8 mouse cellular contexts compared by ENCODE assay signal in genomic region chr5:103436039-103436944, GRCm38 (mm10). TPM values are rescaled to one million over a fixed set of nuclear protein-coding genes. Genes with fewer than 3 reads are reported as not detected.
DNase-seq lines count a peak whose midpoint lies in the region; ATAC-seq and TF ChIP-seq lines count a peak whose summit lies in the region.

No protein-coding gene starts in this region.

- H3K4me3 ChIP-seq in embryonic facial prominence, embryonic 14.5 days (ENCODE audit: low read depth, low read length) = 0 out of 2 replicates have a peak overlapping the region, but pooled peaks have one; percentile 13
- peak overlapping the region; percentile 16 for H3K4me3 ChIP-seq in limb, embryonic 15.5 days
- H3K4me3 ChIP-seq in midbrain, embryonic 16.5 days (ENCODE audit: low read depth, low read length) = no peak overlapping the region
- H3K4me3 ChIP-seq in thymus, adult 2 months (ENCODE audit: control insufficient read depth, insufficient read depth, low read length) = no peak overlapping the region

- intact Hi-C loops in heart, postnatal 14 days (cut with DNase I) = no loop called here

- H3K4me2 ChIP-seq in embryonic facial prominence, embryonic 14.5 days (ENCODE audit: low read depth, low read length) = peak overlapping the region; percentile 44
- H3K4me2 ChIP-seq in limb, embryonic 15.5 days = peak overlapping the region; percentile 40
- H3K4me2 ChIP-seq in midbrain, embryonic 16.5 days (ENCODE audit: low read length) = peak overlapping the region; percentile 38

- ATAC-seq in embryonic facial prominence, embryonic 14.5 days (ENCODE audit: low read depth) = peak; percentile 37; the same call in 1 of the 2 replicates
- no peak for ATAC-seq in limb, embryonic 15.5 days (ENCODE audit: insufficient number of reproducible peaks, low FRiP score, low TSS enrichment, low read depth)
- no peak for ATAC-seq in midbrain, embryonic 16.5 days

- DNase-seq in ZHBTc4 (ENCODE audit: low read depth, low spot score) = peak; percentile 55
- no peak for DNase-seq in embryonic facial prominence, embryonic 14.5 days (ENCODE audit: low spot score)
- DNase-seq in heart, postnatal 14 days = peak; percentile 30 to 52
- no peak for DNase-seq in left cerebral cortex, adult 9 months (ENCODE audit: low spot score in 2 of 2)
- no peak for DNase-seq in thymus, adult 2 months
- DNase-seq in cerebellum, postnatal 36 days = no peak

- H3K27ac ChIP-seq in embryonic facial prominence, embryonic 14.5 days (replicated peaks; ENCODE audit: low read depth, low read length) = peak overlapping the region; percentile 16; the same call in 1 of the 2 replicates
- no peak overlapping the region for H3K27ac ChIP-seq in limb, embryonic 15.5 days
- H3K27ac ChIP-seq in midbrain, embryonic 16.5 days (ENCODE audit: low read length) = no peak overlapping the region
- H3K27ac ChIP-seq in thymus, adult 2 months (ENCODE audit: control insufficient read depth, insufficient read depth, low read length) = no peak overlapping the region

- H3K9ac ChIP-seq in embryonic facial prominence, embryonic 14.5 days (ENCODE audit: low read depth, low read length) = peak overlapping the region; percentile 36; the same call in 1 of the 2 replicates
- H3K9ac ChIP-seq in limb, embryonic 15.5 days = no peak overlapping the region
- no peak overlapping the region for H3K9ac ChIP-seq in midbrain, embryonic 16.5 days (ENCODE audit: low read depth, low read length)

- no peaks in the 10 kb centered on the region for H3K36me3 ChIP-seq in embryonic facial prominence, embryonic 14.5 days (ENCODE audit: control insufficient read depth, insufficient read depth, low read length)
- no peaks in the 10 kb centered on the region for H3K36me3 ChIP-seq in limb, embryonic 15.5 days
- H3K36me3 ChIP-seq in midbrain, embryonic 16.5 days (ENCODE audit: control insufficient read depth, insufficient read depth, low read length) = no peaks in the 10 kb centered on the region
- no peaks in the 10 kb centered on the region for H3K36me3 ChIP-seq in thymus, adult 2 months (ENCODE audit: control insufficient read depth, insufficient read depth, low read length)

- TF ChIP-seq POLR2A in thymus, adult 2 months (IDR thresholded peaks at IDR 0.05; ENCODE audit: control insufficient read depth, extremely low read depth, insufficient read depth, low read length, poor library complexity) = no peak

- 11% methylated on average over 19 of the region's 19 CpGs for WGBS in embryonic facial prominence, embryonic 14.5 days
- 16% methylated on average over 19 of the region's 19 CpGs for WGBS in limb, embryonic 15.5 days
- 16% methylated on average over 19 of the region's 19 CpGs for WGBS in midbrain, embryonic 16.5 days
- WGBS in thymus, adult 2 months = 83% methylated on average over 19 of the region's 19 CpGs

- no peak for TF ChIP-seq CTCF in thymus, adult 2 months (IDR thresholded peaks at IDR 0.05; ENCODE audit: borderline replicate concordance, control insufficient read depth, extremely low read depth, insufficient read depth, low read length, poor library complexity)

- peaks cover 17% of the 10 kb centered on the region for H3K4me1 ChIP-seq in embryonic facial prominence, embryonic 14.5 days (ENCODE audit: control insufficient read depth, insufficient read depth, low read length)
- H3K4me1 ChIP-seq in limb, embryonic 15.5 days = peaks cover 7% of the 10 kb centered on the region
- H3K4me1 ChIP-seq in midbrain, embryonic 16.5 days (ENCODE audit: control insufficient read depth, insufficient read depth, low read length) = peaks cover 7% of the 10 kb centered on the region
- no peaks in the 10 kb centered on the region for H3K4me1 ChIP-seq in thymus, adult 2 months (replicated peaks; ENCODE audit: control insufficient read depth, insufficient read depth, low read length)

- no peaks in the 10 kb centered on the region for H3K9me3 ChIP-seq in embryonic facial prominence, embryonic 14.5 days (ENCODE audit: control insufficient read depth, low read length)
- H3K9me3 ChIP-seq in limb, embryonic 15.5 days = no peaks in the 10 kb centered on the region
- H3K9me3 ChIP-seq in midbrain, embryonic 16.5 days (replicated peaks; ENCODE audit: control insufficient read depth, low read length, poor library complexity, severe bottlenecking) = no peaks in the 10 kb centered on the region

- no peaks in the 10 kb centered on the region for H3K27me3 ChIP-seq in embryonic facial prominence, embryonic 14.5 days (replicated peaks; ENCODE audit: control insufficient read depth, insufficient read depth, low read length)
- H3K27me3 ChIP-seq in limb, embryonic 15.5 days = no peaks in the 10 kb centered on the region
- H3K27me3 ChIP-seq in midbrain, embryonic 16.5 days (ENCODE audit: control insufficient read depth, insufficient read depth, low read depth, low read length) = no peaks in the 10 kb centered on the region
- no peaks in the 10 kb centered on the region for H3K27me3 ChIP-seq in thymus, adult 2 months (ENCODE audit: control insufficient read depth, insufficient read depth, low read length)

RNA-seq across cellular contexts. Expression of gene Ptpn13, which starts 11.3 kb away (rescaled TPM):
- polyA plus RNA-seq in embryonic facial prominence, embryonic 14.5 days (2014; fragmentation: Nextera tagmentation; extraction: Ambion mirVana) = 16.6 and 20.0 TPM in 2 replicates
- 10 to 100 TPM in 1 of 2 experiments, 1 to 10 TPM in 1; 8.5 to 10.7 TPM for total RNA-seq in heart, postnatal 14 days (2021)
- polyA plus RNA-seq in limb, embryonic 15.5 days (2015; fragmentation: Nextera tagmentation; extraction: Ambion mirVana) = 16.0 and 20.1 TPM in 2 replicates
- polyA plus RNA-seq in midbrain, embryonic 16.5 days (2015; fragmentation: Nextera tagmentation; extraction: Ambion mirVana) = 3.6 and 3.9 TPM in 2 replicates
- 6.4 and 7.6 TPM in 2 replicates for polyA plus RNA-seq in thymus, adult 2 months (2012; rRNA removed)

Comparison
In these comparisons a context has a peak if more than half of its experiments do, and no peak if none do; other contexts are left out.
1. DNase-seq: peak in ZHBTc4 (single experiment) and heart, postnatal 14 days (2 of 2); none in embryonic facial prominence, embryonic 14.5 days (single experiment), left cerebral cortex, adult 9 months (0 of 2), thymus, adult 2 months (single experiment) and cerebellum, postnatal 36 days (0 of 2).
2. H3K4me3 ChIP-seq: peak in embryonic facial prominence, embryonic 14.5 days (single experiment) and limb, embryonic 15.5 days (single experiment); none in midbrain, embryonic 16.5 days (single experiment) and thymus, adult 2 months (single experiment).
3. Peak in every context shown above with its lines, with median percentiles within 50 percentile points of each other: H3K4me2 ChIP-seq.